Mouse (Mus musculus): ENCODE results near the gene Xk.
"Not testable (repeated sequence)": the region's sequence is repeated elsewhere in the genome, so short reads cannot be mapped to it uniquely, and the experiment has no call there.

The Xk gene

GRCm38 (mm10) chrX:9302791-9303190 lies 30.2 kb downstream of the Xk start:
- in situ Hi-C loops (cut with MboI; ENCODE audit: unreplicated experiment in 2 of 2), result loop anchor here in 1 of 2 experiments (25.0 kb wide), 1 partner anchor 360 kb away; the partner anchor contains the start of gene Dynlt3

DNA sequence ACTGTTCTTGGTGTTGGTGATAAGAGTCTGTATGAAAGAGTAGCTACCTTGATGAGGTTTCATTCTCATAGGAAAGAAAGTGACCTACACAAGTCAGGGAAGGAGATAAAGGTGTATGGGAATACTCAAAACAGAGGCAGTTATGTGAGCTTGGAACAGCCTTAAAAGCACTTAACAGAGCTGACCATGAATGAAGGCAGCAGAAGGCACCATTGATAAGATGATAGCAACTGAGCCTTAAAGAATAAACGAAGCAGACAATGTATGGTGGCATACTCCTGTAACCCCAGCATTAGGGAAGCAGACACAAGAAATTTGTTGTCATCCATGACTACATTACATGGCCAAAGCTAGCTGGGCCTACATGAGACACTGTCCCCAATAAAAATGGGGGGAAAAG lies 30.9 kb downstream of the Xk start:
- in situ Hi-C loops (cut with MboI; ENCODE audit: unreplicated experiment in 2 of 2), result loop anchor here in 1 of 2 experiments (25.0 kb wide), 1 partner anchor 359 kb away; the partner anchor contains the start of gene Dynlt3

- in situ Hi-C loops (cut with MboI; ENCODE audit: unreplicated experiment in 2 of 2), result loop anchor here in 1 of 2 experiments (25.0 kb wide), 1 partner anchor 346 kb away; the partner anchor contains the start of gene Dynlt3
Observed at GRCm38 (mm10) chrX:9316457-9316856, 43.9 kb downstream of the Xk start.

DNA sequence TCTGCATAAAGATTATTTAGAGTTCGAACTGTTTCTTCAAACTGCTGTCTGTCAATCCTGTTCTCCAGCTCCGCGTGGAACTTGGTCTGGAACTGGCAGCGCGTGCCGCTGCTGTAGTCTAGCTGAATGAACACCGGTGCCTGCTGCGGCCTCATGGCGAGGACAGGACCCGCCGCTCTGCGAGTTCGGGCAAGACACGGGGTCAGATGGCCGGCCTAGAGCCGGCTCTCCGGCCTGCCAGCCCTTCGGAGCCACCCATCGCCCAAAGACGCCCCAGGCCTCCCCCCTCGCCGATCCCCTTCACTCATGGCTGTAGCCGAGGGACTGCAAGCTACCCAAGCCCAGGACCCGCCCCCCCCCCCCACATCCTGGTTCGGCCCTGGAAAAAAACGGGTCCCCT lies 55.4 kb downstream of the Xk start:
- in situ Hi-C loops (cut with MboI; ENCODE audit: unreplicated experiment in 2 of 2), result not testable (repeated sequence)

DNA sequence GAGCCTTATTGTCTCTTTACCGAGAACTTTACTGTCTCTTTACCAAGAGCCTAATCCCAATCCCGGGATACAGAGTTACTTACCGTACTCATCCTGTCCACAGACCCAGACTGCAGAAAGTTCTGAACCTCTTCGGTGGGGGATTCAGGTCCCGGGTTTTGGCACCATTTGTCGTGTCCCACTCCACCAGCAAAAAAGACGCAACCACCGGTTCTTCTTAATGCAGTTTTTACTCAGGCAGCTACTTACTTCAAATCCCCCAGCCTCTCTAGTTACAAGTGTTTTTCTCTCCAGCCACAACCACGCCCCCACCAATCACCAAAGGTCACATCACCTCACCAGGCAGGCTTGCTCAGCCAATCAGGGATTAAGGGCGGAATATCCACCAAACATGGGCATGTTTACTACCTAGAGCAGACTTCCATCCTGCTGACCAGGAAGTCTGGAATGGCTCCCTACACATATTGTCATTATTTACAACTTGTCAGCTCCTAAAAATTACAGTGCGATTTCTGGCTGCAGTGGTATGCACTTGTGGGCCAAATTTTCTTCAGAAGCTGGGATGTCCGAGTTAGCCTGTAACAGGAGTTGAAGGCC lies 59.9 kb downstream of the Xk start:
- in situ Hi-C loops (cut with MboI; ENCODE audit: unreplicated experiment in 2 of 2), result not testable (repeated sequence)

DNA sequence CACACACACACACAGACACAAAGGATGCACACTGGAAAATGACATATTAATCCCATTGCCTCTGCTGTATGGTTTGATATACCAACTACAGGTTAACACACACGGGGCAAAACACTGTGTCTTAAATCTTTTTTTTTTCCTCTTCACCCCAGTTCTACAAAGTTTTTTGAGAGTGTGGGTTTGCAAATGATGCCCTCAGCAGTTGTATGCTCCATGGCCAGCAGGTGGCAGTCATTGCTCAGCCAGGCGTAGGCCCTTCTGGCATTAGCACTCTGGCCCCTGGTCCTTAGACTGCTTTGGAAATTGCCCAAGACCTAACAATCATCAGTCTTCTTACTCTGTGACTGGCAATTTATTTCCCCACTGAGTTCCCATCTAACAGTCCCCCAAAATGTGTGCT lies 60.5 kb downstream of the Xk start:
- in situ Hi-C loops (cut with MboI; ENCODE audit: unreplicated experiment in 2 of 2), result not testable (repeated sequence)

DNA sequence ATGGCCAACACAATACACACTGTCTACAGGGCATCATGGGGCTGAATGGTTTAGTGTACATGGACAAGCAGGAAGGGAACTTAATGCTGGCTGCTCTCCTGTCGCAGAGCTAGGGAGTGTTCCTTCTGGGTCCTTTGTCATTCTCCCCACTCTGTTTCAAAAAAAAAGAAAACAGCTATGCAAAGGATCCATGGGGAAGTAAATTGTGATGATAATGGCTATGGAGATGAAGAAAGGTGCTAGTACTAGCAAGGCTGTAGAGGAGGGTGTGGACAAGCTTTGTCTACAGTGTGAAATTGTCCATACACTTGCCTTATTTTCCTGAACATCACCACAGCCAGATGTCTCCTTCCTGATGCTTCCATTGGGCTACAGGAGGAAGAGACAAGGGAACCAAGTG lies 62.4 kb downstream of the Xk start:
- in situ Hi-C loops (cut with MboI; ENCODE audit: unreplicated experiment in 2 of 2), result not testable (repeated sequence)

DNA sequence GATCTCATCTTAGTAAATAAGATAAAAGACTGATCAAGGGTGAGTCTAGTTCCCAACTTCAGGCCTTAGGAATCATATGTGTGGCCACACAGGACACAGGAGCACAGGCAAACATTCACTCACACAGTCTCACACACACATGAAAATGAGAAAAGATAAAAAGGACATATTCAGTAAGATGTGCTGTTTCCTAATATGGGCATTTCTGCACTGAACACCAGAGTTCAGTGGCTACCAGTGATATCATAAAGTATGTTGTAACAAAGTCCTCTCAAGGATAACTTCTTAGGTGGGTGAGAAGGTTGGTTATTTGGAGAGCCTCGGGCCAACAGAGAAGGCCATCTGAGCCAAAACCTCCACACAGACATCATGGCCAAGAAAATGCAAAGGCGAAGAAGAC lies 77.8 kb downstream of the Xk start, which contains the start of gene H2al1k:
Gene H2al1k (plus strand): TSS at position 301 of the 400 bp plus-strand sequence.
- in situ Hi-C loops (cut with MboI; ENCODE audit: unreplicated experiment in 2 of 2), result loop anchor here in 1 of 2 experiments (25.0 kb wide), 1 partner anchor 862 kb away; the partner anchor contains the start of gene Rpgr

All from v-Abl transformed pro-B cells (cell line).